Mouse (Mus musculus) granulocyte monocyte progenitor cell, adult 5-6 weeks (primary cell): ENCODE measurements around the gene S100a5. TPM values are rescaled to one million over a fixed set of nuclear protein-coding genes. Genes with fewer than 3 reads are reported as not detected.
A peak's percentile ranks its signal among the peaks of the same experiment; 100 is the strongest.

Source experiments
- ATAC-seq: replicated peaks from 2 replicates; pipeline ENCODE4 v1.8.0; 2016; ENCODE audit warnings: mild to moderate bottlenecking, moderate TSS enrichment, inconsistent platforms; ENCODE audit not compliant: poor library complexity, severe bottlenecking
- total RNA-seq, 2 experiments: library from RNA; stranded (forward) in 1 of 2; stranded (reverse) in 1 of 2; fragments of 200-712, 200-1000 nt in 1 of 2; fragments of >200 nt in 1 of 2; fragmentation: Nextera tagmentation in 1 of 2; gene quantifications; 2 replicates each; pipeline ENCODE4 v1.2.3; 2014 to 2017

The S100a5 gene
- total RNA-seq, 2 experiments from 2014 or later = not detected

DNA sequence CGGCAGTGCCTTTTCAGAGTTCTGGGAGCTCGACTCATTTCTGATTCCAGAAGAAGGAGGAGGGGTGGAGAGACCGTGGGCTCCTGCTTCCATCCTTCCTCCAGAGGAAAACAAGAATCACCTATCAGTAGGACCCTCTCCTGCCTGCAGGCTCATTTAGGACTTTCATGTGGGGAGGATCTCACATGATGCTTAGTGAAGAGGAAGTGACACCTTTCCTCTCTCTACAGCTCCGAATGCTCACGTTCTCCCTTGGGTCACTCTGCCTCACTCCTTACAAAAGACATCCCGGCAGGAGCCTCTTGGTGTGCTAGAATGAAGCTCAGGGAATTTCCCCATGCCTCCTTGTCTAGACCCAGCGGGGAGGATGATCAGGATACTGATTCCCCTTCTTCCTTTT is 13.2 kb downstream of the S100a5 start:
- ATAC-seq = peak; percentile 78

DNA sequence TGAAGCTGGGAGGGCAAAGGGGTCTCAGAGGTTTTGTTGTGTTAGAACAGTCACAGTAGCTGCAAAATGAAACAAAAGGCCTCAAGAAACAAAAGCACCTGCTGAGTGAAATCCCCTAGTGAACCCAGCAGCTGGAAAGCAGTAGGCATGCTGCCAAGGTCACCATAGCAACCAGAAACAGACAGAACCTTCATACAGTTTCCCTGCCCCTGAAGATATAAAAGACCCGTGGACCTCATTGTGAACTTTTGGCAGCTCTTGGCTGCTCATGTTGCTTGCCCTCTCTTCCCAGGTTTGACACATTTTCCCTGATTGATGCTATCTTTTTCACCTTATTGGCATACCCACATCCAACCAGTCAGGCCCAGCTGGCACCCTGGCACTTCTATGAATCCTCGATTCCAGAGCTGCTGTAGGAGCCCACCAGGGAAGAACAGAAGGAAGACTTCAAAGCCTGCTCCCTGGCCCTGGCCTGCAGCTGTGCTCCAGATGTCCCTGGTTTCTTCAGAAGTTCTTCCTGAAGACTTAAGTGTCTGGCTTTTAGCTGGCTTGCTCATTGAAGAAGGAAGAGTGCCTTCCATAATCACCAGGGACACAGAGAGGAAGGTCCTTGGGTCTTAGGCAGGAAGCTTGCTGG is 15.2 kb downstream of the S100a5 start:
- ATAC-seq = no peak

DNA sequence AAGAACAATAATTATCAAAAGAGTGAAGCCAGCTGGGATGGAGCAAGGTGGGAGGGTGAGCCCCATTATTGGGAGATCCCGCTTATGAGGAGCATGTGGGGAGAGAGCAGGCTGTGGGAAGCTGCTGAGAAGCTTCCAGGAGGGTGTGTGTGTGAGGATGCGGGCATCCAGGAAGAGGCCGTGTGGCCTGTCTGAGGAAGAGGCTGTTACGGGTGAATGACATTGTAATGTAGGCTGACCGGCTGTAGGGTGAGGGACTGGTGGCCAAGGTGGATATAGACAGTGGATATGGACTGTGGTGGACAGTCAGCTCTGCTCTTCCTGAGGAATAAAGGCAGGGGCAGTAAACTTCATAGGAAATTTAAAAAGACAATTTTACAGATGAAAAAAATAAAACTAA is 17.2 kb downstream of the S100a5 start:
- no peak for ATAC-seq

DNA sequence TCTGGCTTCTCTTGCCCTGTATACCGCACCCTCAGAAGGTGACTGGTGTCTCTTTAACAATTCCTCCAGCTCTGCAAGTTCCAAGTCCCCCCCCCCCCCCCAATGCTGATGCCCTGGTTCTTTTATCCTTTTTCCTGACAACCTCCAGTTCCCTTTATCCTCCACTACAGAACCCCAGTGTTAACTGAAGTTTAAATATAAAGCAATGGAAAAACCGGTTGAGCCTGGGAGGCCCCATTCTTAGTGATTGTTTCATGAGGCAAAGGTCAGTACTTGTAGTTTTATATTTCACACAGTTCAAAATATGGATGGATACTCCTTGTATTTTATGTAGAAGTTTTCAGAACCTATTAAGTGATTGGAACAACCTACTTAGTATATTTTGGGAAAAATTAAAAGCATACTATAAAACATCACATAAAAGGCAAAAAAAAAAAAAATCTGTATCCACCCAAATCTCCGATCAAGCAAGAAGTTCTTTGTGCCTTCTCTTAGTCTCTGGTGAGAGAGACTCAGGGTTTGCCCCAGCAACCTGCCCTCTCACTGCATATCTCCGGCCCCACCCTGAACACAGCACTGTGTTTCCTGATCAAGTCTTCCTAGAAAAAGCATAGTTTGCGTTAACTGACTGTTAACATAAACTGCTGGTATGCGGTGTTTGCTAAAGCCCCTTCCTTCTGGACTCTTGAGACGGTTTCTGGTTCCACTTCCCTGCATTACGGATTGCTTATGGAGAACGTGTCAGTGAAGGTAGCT is 18.1 kb downstream of the S100a5 start:
- ATAC-seq = no peak

DNA sequence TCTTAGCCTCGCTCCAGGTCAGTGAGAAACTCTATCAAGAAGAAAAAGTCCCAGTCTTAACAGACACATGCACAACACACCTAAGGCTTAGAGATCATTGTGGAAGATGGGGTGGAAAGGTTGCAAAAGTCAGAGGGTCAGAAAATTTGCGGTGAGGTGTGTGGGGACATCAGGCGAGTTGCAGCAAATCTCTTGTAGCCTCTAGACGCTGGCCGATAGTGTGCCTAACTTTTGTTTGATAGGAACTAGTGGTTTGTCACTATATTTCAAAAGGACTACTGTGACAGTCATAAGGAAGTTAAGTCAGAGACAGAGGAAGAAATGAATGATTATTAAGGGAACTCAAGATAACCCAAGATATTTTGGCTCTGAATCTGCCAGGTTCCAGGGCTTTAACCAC is 19.0 kb downstream of the S100a5 start:
- peak; percentile 57 for ATAC-seq

DNA sequence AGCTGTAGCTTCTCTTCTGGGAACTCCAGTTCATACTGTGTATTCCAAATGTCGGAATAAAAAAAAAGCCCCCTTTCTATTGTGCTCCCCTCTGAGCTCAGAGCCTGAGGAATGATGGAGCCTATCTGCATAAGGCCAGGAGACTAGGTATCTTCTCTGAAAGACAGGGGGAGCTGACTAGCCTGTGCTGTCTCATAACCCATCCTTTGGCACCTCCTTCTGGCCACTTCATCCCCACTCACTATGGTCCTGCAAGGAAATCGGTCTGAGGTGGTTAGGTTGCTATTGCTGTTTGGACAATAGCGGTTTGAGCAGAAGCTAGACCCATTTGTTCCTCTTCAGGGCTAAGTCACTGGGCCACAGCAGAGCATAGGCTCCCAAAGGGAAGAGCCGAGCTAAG is 19.5 kb downstream of the S100a5 start:
- peak; percentile 26; the same call in 1 of the 2 replicates for ATAC-seq

DNA sequence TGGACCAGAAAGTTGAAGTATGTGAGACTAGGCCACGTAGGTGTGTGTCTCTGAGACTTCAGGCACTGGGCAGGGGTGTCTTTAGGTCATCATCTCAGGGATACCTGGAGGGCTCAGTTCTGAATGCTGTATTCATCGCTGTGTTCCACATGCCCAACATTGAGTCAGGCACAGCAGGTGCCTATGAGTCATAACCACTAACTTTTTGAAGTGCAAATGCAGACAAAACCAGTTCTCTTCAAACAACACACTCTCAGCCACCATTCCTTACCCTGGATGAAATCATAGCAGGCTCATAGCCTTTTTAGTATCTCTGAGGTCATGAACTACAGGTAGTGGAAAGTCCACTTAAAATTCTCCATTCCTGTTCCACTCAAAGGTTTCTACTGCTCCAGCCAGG is 21.0 kb downstream of the S100a5 start:
- no peak for ATAC-seq

DNA sequence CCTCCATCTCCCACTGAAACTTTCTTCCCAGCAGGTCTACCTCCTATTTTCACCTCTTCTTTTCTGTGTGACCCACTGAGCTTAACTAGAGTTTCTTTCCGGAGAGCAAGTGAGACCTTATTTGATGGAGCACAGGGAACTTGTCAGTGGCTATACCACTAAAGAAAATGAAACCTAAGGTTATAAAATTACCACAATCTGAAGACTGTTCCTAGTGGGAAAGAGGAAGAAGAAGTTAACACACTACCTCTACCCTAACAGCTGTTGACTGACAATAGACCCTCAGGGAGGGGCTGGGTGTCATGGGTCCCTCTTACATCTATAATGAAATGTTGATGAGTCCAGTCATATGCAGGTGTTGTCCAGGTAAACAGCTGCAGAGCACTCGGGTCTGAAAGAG is 23.7 kb downstream of the S100a5 start:
- ATAC-seq = peak; percentile 75

DNA sequence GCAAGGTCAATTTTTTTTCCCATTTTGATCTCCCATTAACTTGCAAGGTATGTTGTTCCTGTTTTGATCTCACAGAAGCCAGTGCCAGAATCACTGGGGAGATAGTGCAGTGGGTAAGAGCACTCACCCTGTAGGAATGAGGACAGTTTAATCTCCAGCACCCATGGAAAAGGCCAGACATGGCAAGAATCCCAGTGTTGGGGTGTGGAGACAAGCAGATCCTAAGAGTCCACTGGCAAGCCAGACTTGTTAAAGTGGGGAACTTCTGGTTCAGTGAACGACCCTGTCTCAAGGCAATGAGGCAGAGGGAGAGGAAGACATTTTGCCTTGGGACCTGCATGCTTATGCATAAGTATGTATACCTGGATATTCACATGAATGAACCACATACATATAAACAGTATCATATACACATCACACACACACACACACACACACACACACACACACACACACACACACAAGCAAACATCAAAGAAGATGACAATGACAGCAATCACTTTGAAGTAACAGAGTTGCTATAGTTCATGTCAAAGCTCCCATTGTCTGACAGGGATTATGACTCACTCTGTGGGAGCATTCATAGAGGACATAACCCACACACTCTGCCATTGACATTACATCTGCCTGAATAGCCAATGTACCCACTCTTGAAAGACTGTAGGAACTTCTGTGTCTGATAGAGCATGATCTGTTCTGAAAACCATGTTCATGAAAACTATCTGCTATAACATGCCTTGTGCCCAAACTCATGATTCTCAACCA is 30.4 kb downstream of the S100a5 start:
- no peak for ATAC-seq

DNA sequence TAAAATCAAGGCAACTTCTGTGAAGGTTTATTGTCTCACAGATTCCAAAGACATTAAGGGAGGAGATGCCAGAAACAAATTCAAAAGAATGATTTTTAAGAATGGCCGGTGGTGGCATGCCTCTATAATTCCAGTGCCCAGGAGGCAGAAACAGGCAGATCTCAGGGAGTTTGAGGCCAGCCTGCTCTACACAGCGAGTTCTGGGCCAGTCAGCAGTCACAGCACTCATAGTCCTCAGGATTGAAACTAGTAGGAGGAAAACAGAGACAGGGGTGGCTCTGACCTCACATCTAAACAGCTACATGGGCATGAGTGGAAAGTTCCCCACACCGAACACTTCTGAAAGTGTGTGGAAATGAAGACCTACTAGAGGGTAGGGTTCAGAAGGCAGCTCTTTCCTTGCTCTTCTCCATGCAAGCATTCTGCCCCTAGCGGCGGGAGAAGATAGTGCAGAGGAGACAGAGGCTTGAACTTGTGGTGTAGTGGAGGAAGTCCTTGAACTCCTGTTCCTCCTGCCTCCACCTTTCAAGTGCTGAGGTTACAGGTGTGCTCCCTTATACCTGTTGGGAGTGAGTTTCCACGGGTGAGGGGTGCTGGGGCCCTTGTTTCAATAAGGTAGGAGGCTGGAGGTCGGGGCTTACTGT is 31.3 kb downstream of the S100a5 start:
- ATAC-seq = peak; percentile 87

DNA sequence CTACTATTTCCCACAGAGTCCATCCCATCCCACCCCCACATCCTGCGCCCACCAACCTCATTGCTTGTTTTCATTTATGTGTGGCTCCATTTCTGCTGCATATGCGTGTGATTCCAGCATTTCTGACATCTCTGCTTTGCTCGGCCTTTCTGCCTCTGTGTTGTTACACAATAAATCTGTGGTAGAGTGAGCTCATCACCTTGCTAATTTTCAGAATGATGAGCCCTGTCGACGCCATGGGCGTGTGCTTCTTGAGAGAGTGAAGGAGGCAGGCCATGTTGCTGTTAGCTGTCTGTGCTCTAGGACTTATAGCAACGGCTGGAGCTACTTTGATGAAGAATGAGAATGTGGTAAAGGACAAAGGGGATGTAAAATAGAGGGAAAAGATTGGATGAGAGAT is 32.7 kb downstream of the S100a5 start:
- no peak for ATAC-seq

DNA sequence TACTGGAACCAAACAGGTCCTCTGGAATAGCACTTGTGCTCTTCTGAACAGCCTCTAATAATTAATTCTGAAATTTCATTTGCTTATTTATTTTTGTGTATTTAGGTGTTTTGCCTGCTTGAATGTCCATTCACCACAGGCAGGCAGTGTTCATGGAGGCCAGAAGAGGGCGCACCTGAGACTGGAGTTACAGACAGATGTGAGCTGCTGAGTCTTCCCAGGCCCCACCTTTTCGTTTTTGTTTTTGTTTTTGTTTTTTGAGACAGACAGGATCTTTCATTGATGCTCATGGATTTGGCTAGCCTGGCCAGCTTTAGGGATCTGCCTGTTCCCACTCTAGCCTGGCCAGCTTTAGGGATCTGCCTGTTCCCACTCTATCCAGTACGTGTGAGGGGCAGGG is 35.9 kb downstream of the S100a5 start:
- ATAC-seq = peak; percentile 65

DNA sequence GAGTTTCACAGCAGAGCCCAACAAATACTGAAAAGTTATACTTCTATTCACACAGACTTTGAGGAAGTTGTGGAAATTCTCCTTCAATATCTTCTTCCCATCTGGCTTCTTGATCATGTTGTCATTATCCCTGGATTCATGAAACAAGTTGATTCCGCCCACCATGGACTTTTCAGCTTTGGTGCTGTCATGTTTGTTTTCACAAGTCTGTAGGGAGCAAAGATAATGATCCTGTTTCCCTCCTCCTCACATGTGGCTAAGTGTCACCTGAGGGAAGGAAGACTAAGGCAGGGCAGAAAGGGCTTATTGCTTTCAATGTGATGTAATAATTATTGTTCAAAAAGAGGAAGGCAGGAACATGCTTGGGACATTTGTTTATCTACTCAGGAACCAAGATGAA is 39.0 kb downstream of the S100a5 start:
- ATAC-seq = peak; percentile 35; the same call in 1 of the 2 replicates

DNA sequence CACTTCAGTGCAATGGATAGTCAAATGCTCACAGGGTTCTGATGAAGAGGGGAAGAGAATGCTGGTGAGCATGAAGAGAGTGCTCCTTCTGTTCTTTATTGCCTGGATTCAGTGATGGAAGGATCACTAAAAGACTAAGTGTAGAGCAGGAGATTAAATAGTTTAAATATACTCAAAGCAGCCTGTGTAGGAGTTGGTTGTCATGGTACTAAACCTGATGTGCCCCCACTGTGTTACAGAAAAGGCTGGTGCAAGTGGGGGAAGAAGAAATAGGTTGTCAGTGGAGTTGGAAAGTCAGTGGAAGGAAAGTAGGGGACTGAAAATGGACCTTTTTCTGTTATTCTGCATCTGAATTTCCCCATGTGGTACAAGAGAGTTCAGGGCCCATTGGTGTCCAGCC is 40.7 kb downstream of the S100a5 start:
- no peak for ATAC-seq

DNA sequence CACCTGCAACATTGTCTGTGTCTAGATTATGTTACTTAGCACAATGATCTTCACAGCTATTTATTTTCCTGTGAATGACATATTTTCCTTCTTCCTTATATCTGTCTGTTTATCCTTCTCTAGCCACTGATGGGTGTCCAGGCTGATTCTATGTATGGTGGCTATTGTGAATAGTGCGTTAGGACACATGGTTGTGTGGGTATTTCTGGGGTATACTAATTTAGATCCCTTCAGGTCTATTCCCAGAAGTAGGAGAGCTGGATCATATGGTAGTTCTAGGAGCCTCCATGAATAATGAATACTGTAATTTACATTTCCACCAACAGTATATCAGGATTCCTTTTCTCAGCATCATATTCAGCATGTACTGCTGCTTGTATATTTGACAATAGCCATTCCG is 41.5 kb downstream of the S100a5 start:
- ATAC-seq = no peak

DNA sequence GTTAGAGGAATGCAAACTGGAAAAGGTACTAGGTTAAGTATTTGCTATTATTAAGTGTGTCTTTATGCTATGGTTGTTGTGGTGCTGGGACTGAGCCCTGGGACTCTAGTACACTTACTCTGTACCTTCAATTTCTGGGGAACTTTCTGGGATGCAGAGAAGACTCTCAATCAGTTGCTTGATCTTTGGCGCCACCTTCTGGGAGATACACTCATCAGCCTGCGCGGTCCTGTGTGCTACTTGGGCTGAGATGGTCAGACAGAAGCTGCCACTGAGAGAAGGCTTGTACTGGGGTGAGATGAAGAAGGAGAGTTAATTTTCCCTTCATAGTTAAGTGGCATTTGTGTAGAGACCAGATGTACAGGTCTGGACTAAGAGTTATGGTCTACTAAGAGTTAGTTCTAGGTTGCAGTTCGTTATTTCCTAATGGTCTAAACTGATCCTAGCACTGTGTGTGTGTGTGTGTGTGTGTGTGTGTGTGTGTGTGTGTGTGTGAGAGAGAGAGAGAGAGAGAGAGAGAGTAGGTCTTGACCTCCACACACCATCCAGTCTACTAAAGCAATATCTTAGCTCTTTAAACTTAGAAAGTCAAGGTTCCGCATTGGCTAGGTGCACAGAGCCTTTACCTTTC is 44.7 kb downstream of the S100a5 start:
- peak; percentile 70 for ATAC-seq

DNA sequence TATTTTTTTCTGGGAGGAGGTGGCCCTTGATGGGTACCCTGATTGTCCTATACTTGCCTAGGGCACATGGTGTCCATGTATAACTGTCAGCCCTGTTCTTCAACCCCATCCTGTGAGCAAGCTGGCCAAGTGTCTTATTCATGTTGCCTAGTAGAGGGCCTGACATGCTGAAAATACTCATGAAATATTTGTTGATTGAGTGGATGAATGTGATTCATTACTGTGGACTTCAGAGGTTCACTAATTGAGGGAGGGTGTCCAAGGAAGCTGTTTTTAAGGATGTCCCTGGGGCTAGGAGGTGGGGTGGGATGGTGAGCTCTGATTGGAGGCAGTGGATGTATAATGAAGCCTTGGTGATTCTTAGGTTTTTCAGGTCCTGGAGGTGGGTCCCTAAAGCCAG is 45.4 kb downstream of the S100a5 start, which contains the start of gene S100a7a:
S100a7a (plus strand) TSS at position 301 of the 400 bp plus-strand sequence.
- no peak for ATAC-seq

DNA sequence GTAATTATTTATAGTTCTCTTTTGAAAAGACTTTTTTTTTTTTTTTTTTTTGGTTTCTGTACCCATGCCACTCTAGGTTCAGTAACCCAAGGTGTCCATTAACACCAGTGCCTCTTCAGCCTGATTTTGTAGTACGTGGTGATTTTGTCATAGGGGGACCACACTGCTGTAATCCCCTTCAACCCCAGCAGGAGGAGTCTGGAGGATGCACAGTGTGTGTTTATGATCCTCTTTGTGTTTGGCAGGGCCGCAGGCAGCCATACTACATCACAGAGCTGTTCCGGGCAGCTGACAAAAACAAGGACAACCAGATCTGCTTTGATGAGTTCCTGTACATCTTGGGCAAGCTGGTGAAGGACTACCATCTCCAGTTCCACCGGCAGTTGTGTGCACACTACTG is 49.1 kb downstream of the S100a5 start:
- ATAC-seq = peak; percentile 47

DNA sequence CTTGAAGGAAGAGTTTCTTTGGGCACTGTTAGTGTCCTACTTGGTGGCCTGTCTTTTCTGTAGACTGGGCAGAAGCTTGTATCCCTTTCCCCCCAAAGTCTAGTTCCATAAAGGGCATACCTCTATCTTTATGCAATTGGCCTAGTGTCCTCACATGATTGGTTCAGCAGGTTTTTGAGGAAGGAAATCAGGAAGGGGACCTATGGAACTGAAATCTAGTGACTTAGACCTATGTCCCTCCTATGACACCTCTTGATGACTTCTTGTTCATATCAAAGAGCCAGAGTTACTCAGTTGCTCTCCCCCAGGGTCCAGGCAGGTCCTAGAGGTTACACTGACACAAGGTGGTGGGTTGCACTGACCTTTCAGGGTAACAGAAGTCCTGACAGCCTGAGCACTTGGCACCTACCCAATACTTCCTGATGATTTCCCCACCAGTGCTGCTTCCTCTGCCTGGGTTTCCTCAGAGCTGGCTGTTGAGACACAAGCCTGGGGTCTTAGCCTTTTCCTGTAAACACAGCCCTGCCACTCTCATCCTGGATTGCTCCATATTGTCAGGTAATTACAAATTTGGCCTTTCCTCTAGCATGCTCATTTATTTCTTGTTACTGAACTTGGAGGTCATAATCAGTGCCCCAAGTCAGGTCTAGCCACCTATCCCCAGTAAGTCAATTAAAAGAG is 51.2 kb downstream of the S100a5 start:
- ATAC-seq = peak; percentile 83
